Mouse (Mus musculus) brain, embryonic 14.5 days (tissue): ENCODE results near the gene 2010003K11Rik.

Experiments used
- CTCF ChIP-seq: fragments of 200-500 bp; IDR thresholded peaks from 2 replicates; pipeline ENCODE4 v1.5.1; 2012; ENCODE audit warnings: inconsistent platforms, mild to moderate bottlenecking, moderate library complexity, borderline replicate concordance; ENCODE audit not compliant: insufficient read depth, insufficient read length; ENCODE audit errors: extremely low read depth
- POLR2A ChIP-seq: fragments of 200-500 bp; IDR thresholded peaks from 2 replicates; pipeline ENCODE4 v1.6.1; 2012; ENCODE audit warnings: mild to moderate bottlenecking, inconsistent platforms, borderline replicate concordance; ENCODE audit not compliant: poor library complexity, insufficient read depth, insufficient read length, severe bottlenecking; ENCODE audit errors: extremely low read depth

- TF ChIP-seq POLR2A (no peak), CTCF (no peak)
Observed at GRCm38 (mm10) chr19:4540992-4541391, 42.6 kb upstream of the 2010003K11Rik start.
